Mouse (Mus musculus) cerebellum, adult 2 months (tissue): ENCODE measurements around the gene Myo1e. TPM values are rescaled to one million over a fixed set of nuclear protein-coding genes. Genes with fewer than 3 reads are reported as not detected.

Experiments used
- DNase-seq, 2 experiments: peaks; one replicate each; pipeline ENCODE4 v3.0.0; 2021
- H3K27ac ChIP-seq: fragments of 200-500 bp; 2 replicates; pipeline ENCODE4 v1.5.1; 2012; ENCODE audit warnings: low read length, control low read depth, inconsistent platforms; ENCODE audit not compliant: insufficient read depth
- H3K27me3 ChIP-seq: fragments of 200-500 bp; 2 replicates; pipeline ENCODE4 v1.6.1; 2012; ENCODE audit warnings: inconsistent platforms, mild to moderate bottlenecking, low read length, moderate library complexity; ENCODE audit not compliant: control insufficient read depth, insufficient read depth
- H3K4me1 ChIP-seq: fragments of 200-500 bp; 2 replicates; pipeline ENCODE4 v1.6.1; 2011; ENCODE audit warnings: low read length; ENCODE audit not compliant: control insufficient read depth, insufficient read depth
- H3K4me3 ChIP-seq: fragments of 200-500 bp; replicated peaks from 2 replicates; pipeline ENCODE3; 2011; ENCODE audit warnings: mild to moderate bottlenecking, low read depth, low read length, control low read depth; ENCODE audit not compliant: insufficient read depth
- CTCF ChIP-seq: fragments of 200-500 bp; IDR thresholded peaks from 2 replicates; pipeline ENCODE4 v1.5.1; 2011; ENCODE audit warnings: low read depth, mild to moderate bottlenecking, control low read depth, low read length, moderate library complexity, borderline replicate concordance; ENCODE audit not compliant: insufficient read depth
- POLR2A ChIP-seq: fragments of 200-500 bp; IDR thresholded peaks from 2 replicates; pipeline ENCODE4 v1.6.1; 2011; ENCODE audit warnings: low read length, control low read depth, borderline replicate concordance; ENCODE audit not compliant: insufficient read depth
- WGBS: fragments of 180-500 bp; shearing (Covaris S2); methylation state at CpG from one replicate; pipeline ENCODE4 v1.1.7; 2018; 5-methylcytosine and 5-hydroxymethylcytosine counted together
- polyA plus RNA-seq: library from polyadenylated mRNA; depleted of rRNA; stranded (reverse); fragments of >200 nt; gene quantifications from 2 replicates; pipeline ENCODE4 v1.2.3, GENCODE M21; 2012; rRNA removed

Myo1e gene
- polyA plus RNA-seq, 1 experiment: 8.1 TPM

- H3K27me3 ChIP-seq: no peaks in the 10 kb centered on the region
- no peak overlapping the region for H3K27ac ChIP-seq
- TF ChIP-seq POLR2A (no peak), CTCF (no peak)
- WGBS: 94% methylated on average over 2 of the region's 2 CpGs
- DNase-seq: no peak
- no peak overlapping the region for H3K4me3 ChIP-seq
- H3K4me1 ChIP-seq: no peaks in the 10 kb centered on the region
Measured at GRCm38 (mm10) chr9:70422661-70423060, 215.5 kb downstream of the Myo1e start.

- no peak overlapping the region for H3K27ac ChIP-seq
- no peak overlapping the region for H3K4me3 ChIP-seq
- TF ChIP-seq CTCF (no peak), POLR2A (no peak)
- H3K4me1 ChIP-seq: no peaks in the 10 kb centered on the region
- no peak for DNase-seq
- no peaks in the 10 kb centered on the region for H3K27me3 ChIP-seq
- WGBS: 96% methylated on average over 4 of the region's 4 CpGs
Measured at GRCm38 (mm10) chr9:70439959-70440358, 232.8 kb downstream of the Myo1e start.

- no peak overlapping the region for H3K4me3 ChIP-seq
- WGBS: 96% methylated on average over 5 of the region's 5 CpGs
- no peak for DNase-seq
- H3K27me3 ChIP-seq: no peaks in the 10 kb centered on the region
- no peak for TF ChIP-seq POLR2A
- no peak for TF ChIP-seq CTCF
- H3K27ac ChIP-seq: no peak overlapping the region
- no peaks in the 10 kb centered on the region for H3K4me1 ChIP-seq
Measured at GRCm38 (mm10) chr9:70449072-70449471, 241.9 kb downstream of the Myo1e start.

Other genes with a start within 250 kb of the Myo1e start
- gene Bnip2, start 217.9 kb upstream of the Myo1e start, polyA plus RNA-seq: 43.7 and 46.1 TPM in 2 replicates
- gene Gtf2a2, start 194.8 kb upstream of the Myo1e start, polyA plus RNA-seq: 89.4 and 96.4 TPM in 2 replicates
- not detected in 2 replicates for gene Gcnt3, start 169.3 kb upstream of the Myo1e start, polyA plus RNA-seq
- gene Fam81a, start 64.8 kb upstream of the Myo1e start, polyA plus RNA-seq: 11.8 and 12.8 TPM in 2 replicates
- gene Ccnb2, start 214.2 kb downstream of the Myo1e start, polyA plus RNA-seq: 2.3 and 2.7 TPM in 2 replicates